Mouse (Mus musculus) heart, postnatal 0 days (tissue): ENCODE measurements around the gene Kansl1. TPM values are rescaled to one million over a fixed set of nuclear protein-coding genes. Genes with fewer than 3 reads are reported as not detected.

Experiments used
- ATAC-seq: fragments of 200-750 bp; cut with Nextera tagmentation; 2 replicates; pipeline ENCODE4 v1.8.0; 2017; ENCODE audit warnings: low read depth, moderate number of reproducible peaks, moderate library complexity; ENCODE audit not compliant: insufficient read depth
- DNase-seq: peaks from one replicate; pipeline ENCODE4 v3.0.0-alpha.2; 2016; ENCODE audit warnings: low spot score
- H3K27ac ChIP-seq: fragments of 300-500 bp; sonication (generic); 2 replicates; pipeline ENCODE4 v1.5.1; 2014; ENCODE audit warnings: low read depth, mild to moderate bottlenecking
- H3K27me3 ChIP-seq: fragments of 300-500 bp; sonication (generic); 2 replicates; pipeline ENCODE4 v1.6.1; 2014; ENCODE audit warnings: low read length, mixed read lengths; ENCODE audit not compliant: control insufficient read depth, insufficient read depth
- H3K36me3 ChIP-seq: fragments of 300-500 bp; sonication (generic); replicated peaks from 2 replicates; pipeline ENCODE4 v1.6.1; 2014; ENCODE audit warnings: low read length, mixed read lengths; ENCODE audit not compliant: control insufficient read depth, insufficient read depth
- H3K4me1 ChIP-seq: fragments of 300-500 bp; sonication (generic); 2 replicates; pipeline ENCODE4 v1.6.1; 2014; ENCODE audit warnings: antibody characterized with exemption; ENCODE audit not compliant: control insufficient read depth, insufficient read depth
- H3K4me2 ChIP-seq: fragments of 300-500 bp; sonication (generic); 2 replicates; pipeline ENCODE4 v1.6.1; 2014; ENCODE audit warnings: low read depth, mild to moderate bottlenecking, low read length, moderate library complexity
- H3K4me3 ChIP-seq: fragments of 300-500 bp; sonication (generic); 2 replicates; pipeline ENCODE4 v1.5.1; 2014; ENCODE audit warnings: low read depth, low read length
- H3K9ac ChIP-seq: fragments of 300-500 bp; sonication (generic); replicated peaks from 2 replicates; pipeline ENCODE4 v1.6.1; 2014; ENCODE audit warnings: low read depth, low read length, mixed read lengths
- H3K9me3 ChIP-seq: fragments of 300-500 bp; sonication (generic); replicated peaks from 2 replicates; pipeline ENCODE4 v1.6.1; 2016; ENCODE audit warnings: low read length; ENCODE audit not compliant: control insufficient read depth
- CTCF ChIP-seq: IDR thresholded peaks from 2 replicates; pipeline ENCODE4 v1.5.1; 2016; ENCODE audit warnings: antibody characterized with exemption, control low read depth, low read depth
- EP300 ChIP-seq: IDR thresholded peaks from 2 replicates; pipeline ENCODE4 v1.6.1; 2016; ENCODE audit warnings: antibody characterized with exemption, low read depth
- WGBS: fragments of 180-500 bp; shearing (Covaris S2); extraction: QIAGEN DNeasy Blood & Tissue Kit; methylation state at CpG from one replicate; pipeline ENCODE4 v1.1.7; 2014; 5-methylcytosine and 5-hydroxymethylcytosine counted together
- polyA plus RNA-seq: library from polyadenylated mRNA; unstranded; fragments of >200 nt; fragmentation: Nextera tagmentation; extraction: Ambion mirVana; gene quantifications from 2 replicates; pipeline ENCODE4 v1.2.1, GENCODE M21; 2015
- total RNA-seq: library from RNA; depleted of rRNA; stranded (reverse); fragments of >200 nt; gene quantifications from 2 replicates; pipeline ENCODE4 v1.2.3, GENCODE M21; 2014; ENCODE audit warnings: low replicate concordance

Kansl1 gene
- total and polyA plus RNA-seq, 2 experiments from 2014 or later = 7.5 to 34.7 TPM

DNA sequence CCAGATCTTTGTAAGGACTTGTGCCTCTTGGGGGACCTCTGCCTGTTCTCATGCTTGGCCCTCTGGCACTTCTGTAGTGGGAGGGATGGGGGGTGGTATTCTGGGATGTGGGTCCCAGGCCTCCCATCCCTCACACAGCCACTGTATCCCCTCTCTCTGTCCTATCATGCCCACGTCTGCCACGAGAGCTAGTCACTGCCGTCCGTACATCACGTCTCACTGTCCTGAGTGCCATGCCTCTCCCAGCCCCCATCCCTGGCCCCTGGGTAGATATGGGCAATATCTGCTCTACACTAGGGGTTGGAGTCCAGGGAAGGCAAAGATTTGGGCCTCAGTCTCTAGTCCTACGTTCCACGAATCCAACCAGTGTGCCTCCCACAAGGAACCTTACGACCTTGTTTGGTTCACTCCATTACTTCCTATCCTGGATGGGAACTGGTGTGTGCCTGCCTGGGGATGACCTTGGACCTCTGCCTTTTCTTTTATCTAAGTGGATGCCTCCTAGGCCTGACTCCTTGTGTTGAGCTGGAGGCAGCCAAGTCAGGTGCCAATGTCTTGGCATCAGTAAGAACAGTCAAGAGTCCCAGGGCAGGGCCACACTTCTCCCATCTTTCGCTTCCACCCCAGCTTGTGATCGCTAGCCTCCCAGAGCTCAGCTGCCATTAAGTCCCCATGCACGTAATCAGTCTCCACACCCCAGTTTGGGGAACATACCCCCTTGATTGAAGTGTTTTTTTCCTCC is 139.3 kb downstream of the Kansl1 start:
- DNase-seq = no peak
- Histone ChIP-seq H3K4me2 (no peak overlapping the region), H3K27ac (no peak overlapping the region), H3K36me3 (peaks cover 19% of the 10 kb centered on the region), H3K4me3 (no peak overlapping the region), H3K27me3 (no peaks in the 10 kb centered on the region), H3K9ac (no peak overlapping the region), H3K4me1 (no peaks in the 10 kb centered on the region), H3K9me3 (no peaks in the 10 kb centered on the region)
- no peak for ATAC-seq
- TF ChIP-seq CTCF (no peak), EP300 (no peak)
- WGBS = 72% methylated on average over 11 of the region's 11 CpGs

- no peaks in the 10 kb centered on the region for H3K9me3 ChIP-seq
- no peak overlapping the region for H3K27ac ChIP-seq
- H3K4me2 ChIP-seq = no peak overlapping the region
- no peak for DNase-seq
- 88% methylated on average over 6 of the region's 6 CpGs for WGBS
- TF ChIP-seq CTCF (no peak), EP300 (no peak)
- H3K36me3 ChIP-seq = peaks cover 8% of the 10 kb centered on the region; the same call in 1 of the 2 replicates
- H3K4me3 ChIP-seq = no peak overlapping the region
- H3K27me3 ChIP-seq = no peaks in the 10 kb centered on the region
- H3K9ac ChIP-seq = no peak overlapping the region
- ATAC-seq = no peak
- H3K4me1 ChIP-seq = no peaks in the 10 kb centered on the region
These were observed 140.7 kb downstream of the Kansl1 start for GRCm38 (mm10) chr11:104327946-104328345.

DNA sequence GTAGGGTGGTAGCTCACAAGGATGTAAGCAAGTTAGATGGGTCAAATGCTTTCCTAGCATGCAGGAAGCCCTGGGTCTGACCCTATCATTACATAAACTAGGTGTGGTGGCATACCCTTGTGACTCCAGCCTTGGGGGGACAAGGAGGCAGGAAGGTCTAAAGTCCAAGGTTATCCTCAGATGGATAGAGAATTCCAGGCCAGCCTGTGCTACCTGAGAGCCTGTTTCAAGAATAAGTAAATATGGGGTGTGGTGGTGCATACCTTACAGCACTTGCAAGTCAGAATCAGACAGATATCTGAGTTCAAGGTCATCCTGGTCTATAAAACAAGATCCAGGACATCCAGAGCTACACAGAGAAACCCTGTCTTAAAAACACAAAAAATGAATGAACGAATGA is 141.2 kb downstream of the Kansl1 start:
- DNase-seq (no peak), ATAC-seq (no peak)
- no peaks in the 10 kb centered on the region for H3K9me3 ChIP-seq
- H3K27me3 ChIP-seq = no peaks in the 10 kb centered on the region
- H3K4me1 ChIP-seq = no peaks in the 10 kb centered on the region
- H3K36me3 ChIP-seq = peaks cover 5% of the 10 kb centered on the region; the same call in 1 of the 2 replicates
- TF ChIP-seq EP300 (no peak), CTCF (no peak)
- H3K4me2 ChIP-seq = no peak overlapping the region
- no peak overlapping the region for H3K9ac ChIP-seq
- no peak overlapping the region for H3K27ac ChIP-seq
- 97% methylated on average over 1 of the region's 1 CpGs for WGBS
- no peak overlapping the region for H3K4me3 ChIP-seq

- no peak overlapping the region for H3K4me2 ChIP-seq
- no peaks in the 10 kb centered on the region for H3K27me3 ChIP-seq
- DNase-seq (no peak), ATAC-seq (no peak)
- 38% methylated on average over 4 of the region's 4 CpGs for WGBS
- no peak overlapping the region for H3K27ac ChIP-seq
- H3K9me3 ChIP-seq = no peaks in the 10 kb centered on the region
- H3K36me3 ChIP-seq = no peaks in the 10 kb centered on the region
- H3K4me3 ChIP-seq = no peak overlapping the region
- H3K4me1 ChIP-seq = no peaks in the 10 kb centered on the region
- TF ChIP-seq EP300 (no peak), CTCF (no peak)
- H3K9ac ChIP-seq = no peak overlapping the region
These were observed 146.5 kb downstream of the Kansl1 start for GRCm38 (mm10) chr11:104322142-104322541.

DNA sequence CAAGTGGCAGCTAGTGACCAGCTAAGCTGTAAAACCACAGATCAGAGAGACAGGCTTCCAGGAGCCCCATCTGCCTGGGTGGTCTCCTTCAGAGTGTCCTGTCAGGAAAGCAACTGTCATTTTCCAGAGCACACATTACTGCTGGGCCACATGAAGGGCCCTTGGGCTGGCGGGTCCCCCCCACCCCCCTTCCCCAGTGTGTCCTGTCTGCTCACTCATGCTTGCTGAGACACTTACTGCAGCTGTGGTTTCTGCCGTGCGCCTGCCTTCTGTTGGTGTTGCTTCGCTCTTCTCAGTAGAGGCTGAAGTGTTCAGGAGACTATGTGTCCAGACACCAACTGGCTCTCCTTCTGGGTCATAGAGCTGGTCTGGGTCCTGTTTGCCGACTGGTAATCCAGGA is 148.2 kb downstream of the Kansl1 start:
- H3K36me3 ChIP-seq = no peaks in the 10 kb centered on the region
- H3K4me2 ChIP-seq = no peak overlapping the region
- no peaks in the 10 kb centered on the region for H3K9me3 ChIP-seq
- H3K27ac ChIP-seq = no peak overlapping the region
- no peak overlapping the region for H3K9ac ChIP-seq
- DNase-seq = no peak
- WGBS = 66% methylated on average over 5 of the region's 5 CpGs
- no peak overlapping the region for H3K4me3 ChIP-seq
- no peaks in the 10 kb centered on the region for H3K4me1 ChIP-seq
- no peak for TF ChIP-seq CTCF
- ATAC-seq = no peak
- H3K27me3 ChIP-seq = no peaks in the 10 kb centered on the region
